Mouse (Mus musculus): Measurements from ENCODE around the gene Mbl2. TPM values are rescaled to one million over a fixed set of nuclear protein-coding genes. Genes with fewer than 3 reads are reported as not detected.

Mbl2 gene
- total RNA-seq, 2 experiments from 2014 or later, result not detected

Small RNA genes within 50 kb of the gene (microRNA-seq; reads per million reads assigned to microRNA genes)
- 0 reads per million in 2 experiments for gene Gm24108 (ENCODE audit: borderline number of aligned reads in 2 of 2)

Other genes starting within 250 kb of the Mbl2 start
- gene Trpd52l3, start 229.2 kb upstream of the Mbl2 start, total RNA-seq (2021), result not detected
- gene Uhrf2, start 202.4 kb upstream of the Mbl2 start, total RNA-seq (2021), result 10 to 100 TPM; 31.7 to 39.0 TPM
- gene Gldc, start 57.5 kb upstream of the Mbl2 start, total RNA-seq (2021), result 1 to 10 TPM; 1.3 to 1.7 TPM